Mouse (Mus musculus) forebrain, embryonic 15.5 days (tissue): ENCODE data around the gene Vgll2. TPM values are rescaled to one million over a fixed set of nuclear protein-coding genes. Genes with fewer than 3 reads are reported as not detected.

Experiments
- ATAC-seq: fragments of 200-750 bp; cut with Nextera tagmentation; replicated peaks from 2 replicates; pipeline ENCODE4 v1.8.0; 2017; ENCODE audit warnings: mild to moderate bottlenecking, moderate TSS enrichment, moderate library complexity
- H3K27ac ChIP-seq: fragments of 300-500 bp; sonication (generic); replicated peaks from 2 replicates; pipeline ENCODE4 v1.5.1; 2015; ENCODE audit warnings: mild to moderate bottlenecking, inconsistent platforms
- H3K27me3 ChIP-seq: fragments of 300-500 bp; sonication (generic); 2 replicates; pipeline ENCODE4 v1.6.1; 2015; ENCODE audit warnings: inconsistent platforms
- H3K36me3 ChIP-seq: fragments of 300-500 bp; sonication (generic); 2 replicates; pipeline ENCODE4 v1.6.1; 2015; ENCODE audit warnings: mild to moderate bottlenecking, inconsistent platforms
- H3K4me1 ChIP-seq: fragments of 300-500 bp; sonication (generic); 2 replicates; pipeline ENCODE4 v1.6.1; 2015; ENCODE audit warnings: inconsistent platforms
- H3K4me2 ChIP-seq: fragments of 300-500 bp; sonication (generic); replicated peaks from 2 replicates; pipeline ENCODE4 v1.6.1; 2015; ENCODE audit warnings: mild to moderate bottlenecking, inconsistent platforms
- H3K4me3 ChIP-seq: fragments of 300-500 bp; sonication (generic); 2 replicates; pipeline ENCODE4 v1.5.1; 2015; ENCODE audit warnings: mild to moderate bottlenecking, inconsistent platforms
- H3K9ac ChIP-seq: fragments of 300-500 bp; sonication (generic); replicated peaks from 2 replicates; pipeline ENCODE4 v1.6.1; 2015; ENCODE audit warnings: mild to moderate bottlenecking, inconsistent platforms
- H3K9me3 ChIP-seq: fragments of 300-500 bp; sonication (generic); 2 replicates; pipeline ENCODE4 v1.6.1; 2016; ENCODE audit warnings: inconsistent platforms
- WGBS: fragments of 180-500 bp; shearing (Covaris S2); methylation state at CpG from one replicate; pipeline ENCODE4 v1.1.7; 2015; ENCODE audit warnings: mixed read lengths; 5-methylcytosine and 5-hydroxymethylcytosine counted together
- microRNA-seq: library from miRNA; unstranded; fragments of <30 nt; microRNA quantifications from one replicate; pipeline ENCODE4, GENCODE M21; 2016
- polyA plus RNA-seq: library from polyadenylated mRNA; unstranded; fragments of >200 nt; fragmentation: Nextera tagmentation; extraction: Ambion mirVana; gene quantifications from 2 replicates; pipeline ENCODE4 v1.2.1, GENCODE M21; 2015

Vgll2 gene
- polyA plus RNA-seq, 1 experiment from 2014 or later = 3.5 TPM

DNA sequence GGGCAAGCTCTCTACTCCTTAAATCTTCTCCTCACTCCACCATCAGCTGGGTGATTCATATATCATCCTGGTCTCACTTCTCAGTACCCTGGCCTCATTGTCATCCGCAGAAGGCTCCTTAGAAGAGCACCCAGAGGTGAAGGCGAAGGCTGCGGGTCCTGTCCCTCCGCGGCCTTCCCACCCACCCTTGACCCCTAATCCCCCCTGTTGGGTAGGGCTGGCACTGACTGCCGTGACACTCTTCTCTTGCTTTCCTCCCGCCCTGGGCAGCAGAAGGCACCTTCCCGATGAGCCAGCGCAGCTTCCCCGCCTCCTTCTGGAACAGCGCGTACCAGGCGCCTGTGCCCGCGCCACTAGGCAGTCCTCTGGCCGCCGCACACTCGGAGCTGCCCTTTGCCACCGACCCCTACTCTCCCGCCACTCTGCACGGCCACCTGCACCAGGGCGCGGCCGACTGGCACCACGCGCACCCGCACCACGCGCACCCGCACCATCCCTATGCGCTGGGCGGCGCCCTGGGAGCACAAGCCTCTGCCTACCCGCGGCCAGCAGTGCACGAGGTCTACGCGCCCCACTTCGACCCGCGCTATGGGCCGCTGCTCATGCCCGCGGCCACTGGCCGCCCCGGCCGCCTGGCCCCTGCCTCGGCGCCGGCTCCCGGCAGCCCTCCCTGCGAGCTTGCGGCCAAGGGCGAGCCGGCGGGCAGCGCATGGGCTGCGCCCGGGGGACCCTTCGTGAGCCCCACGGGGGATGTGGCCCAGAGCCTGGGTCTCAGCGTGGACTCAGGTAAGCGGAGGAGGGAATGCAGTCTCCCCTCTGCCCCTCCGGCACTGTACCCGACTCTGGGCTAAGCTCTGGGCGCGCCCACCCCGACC, 5.1 kb downstream of the Vgll2 start:
- 1% methylated on average over 67 of the region's 68 CpGs for WGBS

DNA sequence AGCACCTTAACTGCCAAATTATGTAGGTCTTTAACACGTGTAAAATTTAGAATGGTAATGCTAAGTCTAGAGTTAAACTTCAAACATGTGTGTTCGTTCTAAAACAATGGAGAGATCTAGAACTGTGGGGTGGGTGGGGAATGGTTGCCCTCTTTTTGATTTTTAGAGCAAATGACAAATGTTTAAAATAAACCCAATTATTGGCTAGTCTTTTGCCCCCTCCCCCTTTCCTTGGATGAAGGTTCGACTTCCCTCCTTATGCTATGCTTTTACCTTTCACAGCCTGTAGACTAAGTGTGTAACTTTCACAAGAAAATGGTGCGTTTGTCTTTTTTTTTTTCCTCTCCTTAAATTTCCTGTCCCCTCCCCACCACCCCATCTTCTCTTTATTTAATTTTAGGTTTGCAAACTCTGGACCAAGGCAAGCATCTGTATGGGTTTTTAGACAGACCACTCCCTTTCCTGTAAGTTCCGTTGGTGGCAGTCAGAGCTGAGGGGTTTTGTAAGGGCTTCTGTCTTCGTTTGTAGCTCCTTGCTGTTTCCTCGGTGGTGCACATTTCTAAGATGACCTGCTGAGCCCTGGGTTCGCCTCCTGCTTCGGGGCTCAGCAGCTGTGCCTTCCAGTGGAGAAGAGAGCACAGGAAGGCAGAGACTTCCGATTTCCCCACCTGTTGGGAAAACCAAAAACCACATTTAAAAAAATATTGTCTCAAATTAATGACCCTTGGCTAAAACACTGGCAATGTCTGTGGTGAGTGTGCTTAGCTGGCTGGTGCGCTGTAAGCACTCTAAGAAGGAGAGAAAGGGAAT, 6.5 kb downstream of the Vgll2 start:
- 4% methylated on average over 11 of the region's 11 CpGs for WGBS
- no peak overlapping the region for H3K9ac ChIP-seq
- H3K4me3 ChIP-seq = no peak overlapping the region
- no peak overlapping the region for H3K27ac ChIP-seq
- no peak overlapping the region for H3K4me2 ChIP-seq
- peaks cover 13% of the 10 kb centered on the region for H3K4me1 ChIP-seq
- H3K36me3 ChIP-seq = no peaks in the 10 kb centered on the region
- no peaks in the 10 kb centered on the region for H3K9me3 ChIP-seq
- ATAC-seq = no peak
- peaks cover 81% of the 10 kb centered on the region for H3K27me3 ChIP-seq

More for the DNA sequence above, 5.1 kb downstream of the Vgll2 start:
- Histone ChIP-seq H3K4me2 (peak overlapping the region; percentile 96), H3K4me3 (peak overlapping the region; percentile 49), H3K27me3 (peaks cover 84% of the 10 kb centered on the region), H3K36me3 (no peaks in the 10 kb centered on the region), H3K27ac (no peak overlapping the region), H3K9ac (peak overlapping the region; percentile 45), H3K4me1 (peaks cover 19% of the 10 kb centered on the region), H3K9me3 (no peaks in the 10 kb centered on the region)
- peak; percentile 66 for ATAC-seq

DNA sequence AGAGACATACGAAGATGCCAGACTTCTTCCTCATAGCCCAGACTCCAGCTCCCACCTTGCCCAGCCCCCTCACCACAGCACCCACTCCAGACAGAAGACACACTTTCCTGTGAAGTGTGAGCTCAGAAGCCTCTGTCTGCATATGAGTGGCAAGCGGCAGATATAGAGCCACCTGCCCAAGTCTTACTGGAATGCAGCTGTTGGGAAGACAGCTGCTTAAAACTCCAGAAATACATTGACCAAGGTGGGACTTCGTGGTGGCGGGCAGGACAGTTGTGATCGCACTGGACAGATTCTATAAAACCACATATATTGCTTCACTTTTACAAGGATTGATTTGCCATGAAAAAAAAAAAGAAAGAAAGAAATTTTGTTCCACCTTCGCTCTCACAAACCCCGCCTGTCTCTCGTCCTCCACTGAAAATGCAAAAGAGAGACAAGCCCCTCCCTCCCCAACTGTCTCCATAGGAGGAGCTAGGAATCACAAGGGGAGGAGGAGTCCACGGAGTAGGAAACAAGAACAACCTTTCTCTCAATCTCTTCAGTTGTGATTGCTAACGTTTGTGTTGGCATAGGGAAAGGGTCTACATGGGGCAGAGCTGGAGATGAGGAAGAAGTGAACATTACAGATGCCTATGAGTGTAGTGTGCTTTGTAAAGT, 7.2 kb downstream of the Vgll2 start:
- Histone ChIP-seq H3K27ac (no peak overlapping the region), H3K9ac (no peak overlapping the region), H3K4me3 (no peak overlapping the region), H3K27me3 (peaks cover 73% of the 10 kb centered on the region), H3K4me1 (peaks cover 13% of the 10 kb centered on the region), H3K36me3 (no peaks in the 10 kb centered on the region), H3K4me2 (no peak overlapping the region), H3K9me3 (no peaks in the 10 kb centered on the region)
- 3% methylated on average over 10 of the region's 10 CpGs for WGBS
- ATAC-seq = no peak

DNA sequence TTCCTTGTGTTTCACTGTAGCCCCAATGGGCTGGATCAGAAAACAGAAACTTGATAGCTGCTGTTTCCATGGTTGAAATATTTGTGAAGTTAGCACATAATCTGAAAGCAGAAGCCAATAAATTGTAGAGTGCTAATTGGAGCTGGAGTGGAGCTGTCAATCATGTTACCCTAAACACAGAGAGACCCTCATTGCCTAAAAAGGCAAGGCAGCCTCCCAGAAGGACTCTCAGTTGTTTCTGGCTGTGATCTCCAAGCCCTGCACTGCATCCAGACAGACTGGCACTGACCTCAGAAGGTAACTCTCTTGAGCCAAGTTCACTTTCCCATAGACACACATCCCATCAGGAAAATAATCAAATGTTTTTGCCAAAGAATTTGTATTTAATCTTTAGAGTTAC, 11.4 kb downstream of the Vgll2 start:
- Histone ChIP-seq H3K4me2 (no peak overlapping the region), H3K4me3 (no peak overlapping the region), H3K9me3 (no peaks in the 10 kb centered on the region), H3K27ac (no peak overlapping the region), H3K4me1 (no peaks in the 10 kb centered on the region), H3K27me3 (peaks cover 32% of the 10 kb centered on the region), H3K9ac (no peak overlapping the region), H3K36me3 (no peaks in the 10 kb centered on the region)
- ATAC-seq = no peak

DNA sequence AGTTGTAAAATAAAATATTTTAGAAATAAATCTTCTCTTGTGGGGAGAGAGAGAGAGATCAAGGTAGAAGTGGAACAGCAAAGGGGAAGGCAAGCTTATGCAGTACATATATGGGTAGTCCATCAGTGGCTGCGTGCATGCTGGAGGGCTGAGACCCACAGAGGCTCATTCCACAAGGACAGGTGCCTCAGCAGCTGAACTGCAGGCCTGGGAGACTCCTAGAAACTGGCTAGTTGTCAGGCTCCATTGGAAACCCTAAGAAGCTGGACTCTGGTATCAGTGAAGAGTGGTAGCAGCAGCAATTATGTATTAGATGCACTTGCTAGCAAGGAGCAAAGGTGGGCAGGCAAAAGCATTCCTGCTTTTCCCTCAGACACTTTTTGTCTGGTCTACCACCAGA, 17.1 kb downstream of the Vgll2 start:
- no peaks in the 10 kb centered on the region for H3K9me3 ChIP-seq
- ATAC-seq = no peak
- H3K9ac ChIP-seq = no peak overlapping the region
- no peaks in the 10 kb centered on the region for H3K27me3 ChIP-seq
- 72% methylated on average over 1 of the region's 1 CpGs for WGBS
- H3K36me3 ChIP-seq = no peaks in the 10 kb centered on the region
- no peaks in the 10 kb centered on the region for H3K4me1 ChIP-seq
- H3K4me2 ChIP-seq = no peak overlapping the region
- no peak overlapping the region for H3K4me3 ChIP-seq
- H3K27ac ChIP-seq = no peak overlapping the region

DNA sequence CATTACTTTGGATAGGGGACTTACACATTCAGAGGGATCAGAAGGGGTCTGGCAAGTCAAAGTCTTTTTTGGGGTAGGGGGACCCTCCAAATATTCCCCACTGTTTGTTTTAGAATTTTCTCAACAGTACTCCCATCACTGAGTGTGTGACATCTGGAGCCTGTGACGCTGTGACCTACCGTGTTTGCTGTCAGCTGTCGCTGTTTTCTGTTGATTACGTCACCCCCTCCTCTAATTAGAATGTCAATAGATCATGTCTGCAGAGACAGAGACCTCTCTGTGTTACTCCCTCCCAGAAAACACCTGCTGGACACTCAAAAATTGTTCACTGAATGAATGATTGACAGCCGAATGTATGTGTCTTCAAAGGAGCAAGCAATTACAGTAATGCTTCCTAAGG, 20.8 kb downstream of the Vgll2 start:
- no peak overlapping the region for H3K4me2 ChIP-seq
- H3K9ac ChIP-seq = no peak overlapping the region
- no peak for ATAC-seq
- H3K27me3 ChIP-seq = no peaks in the 10 kb centered on the region
- H3K4me1 ChIP-seq = no peaks in the 10 kb centered on the region
- no peaks in the 10 kb centered on the region for H3K9me3 ChIP-seq
- no peak overlapping the region for H3K4me3 ChIP-seq
- H3K36me3 ChIP-seq = no peaks in the 10 kb centered on the region
- no peak overlapping the region for H3K27ac ChIP-seq
- 54% methylated on average over 5 of the region's 5 CpGs for WGBS

DNA sequence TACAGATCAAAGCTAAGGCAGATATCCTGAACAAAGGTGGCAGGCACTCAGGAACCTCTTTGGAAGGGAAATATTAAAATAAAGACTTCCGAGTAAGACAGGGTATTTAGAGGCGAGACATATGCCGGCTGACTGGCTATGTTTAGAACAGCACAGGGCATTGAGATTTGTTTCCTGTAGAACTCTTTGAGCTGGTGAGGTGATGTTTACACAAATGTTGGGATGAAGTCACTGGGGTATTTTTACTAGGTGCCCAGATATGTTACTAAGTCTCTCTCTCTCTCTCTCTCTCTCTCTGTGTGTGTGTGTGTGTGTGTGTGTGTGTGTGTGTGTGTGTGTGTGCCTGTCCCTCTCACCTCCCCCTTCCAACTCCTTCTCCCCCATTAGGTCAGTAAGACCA, 26.0 kb downstream of the Vgll2 start:
- Histone ChIP-seq H3K27me3 (no peaks in the 10 kb centered on the region), H3K36me3 (no peaks in the 10 kb centered on the region), H3K9ac (no peak overlapping the region), H3K4me1 (no peaks in the 10 kb centered on the region), H3K4me2 (no peak overlapping the region), H3K9me3 (no peaks in the 10 kb centered on the region), H3K27ac (no peak overlapping the region), H3K4me3 (no peak overlapping the region)
- ATAC-seq = no peak
- WGBS = 64% methylated on average over 3 of the region's 3 CpGs

DNA sequence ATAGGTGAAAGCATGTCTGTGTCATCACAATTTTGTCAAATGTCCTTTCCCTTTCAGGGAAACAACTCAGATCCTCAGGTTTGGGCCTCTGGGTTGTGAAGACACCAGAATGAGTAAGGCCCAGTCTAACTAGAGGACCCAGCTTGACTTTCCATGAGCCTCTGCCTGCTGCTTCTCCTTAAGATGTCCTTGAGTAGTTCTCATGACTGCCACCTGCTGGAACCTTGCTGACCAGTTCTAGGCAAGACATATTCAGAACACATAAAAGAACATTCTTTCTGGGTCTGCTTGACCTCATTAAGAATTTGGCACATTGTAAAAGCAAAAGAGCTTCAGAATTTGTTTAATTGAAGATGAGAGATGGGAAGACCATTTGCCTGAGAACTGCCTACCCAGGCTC, 50.2 kb downstream of the Vgll2 start:
- ATAC-seq = 0 out of 2 replicates have a peak, but pooled peaks have one; percentile 53
- H3K27ac ChIP-seq = no peak overlapping the region

More for the DNA sequence above, 50.2 kb downstream of the Vgll2 start:
- Histone ChIP-seq H3K27me3 (no peaks in the 10 kb centered on the region), H3K9me3 (no peaks in the 10 kb centered on the region), H3K4me3 (no peak overlapping the region), H3K4me1 (no peaks in the 10 kb centered on the region), H3K4me2 (no peak overlapping the region), H3K36me3 (no peaks in the 10 kb centered on the region), H3K9ac (no peak overlapping the region)

Small RNAs within 50 kb of the gene (microRNA-seq; reads per million reads assigned to microRNA genes)
- gene Gm24084 = not detected

Other genes with a start within 250 kb of the Vgll2 start
- not detected in 2 replicates for gene Ros1, start 172.7 kb downstream of the Vgll2 start, polyA plus RNA-seq
- 19.9 and 22.0 TPM in 2 replicates for gene Dcbld1, start 211.1 kb downstream of the Vgll2 start, polyA plus RNA-seq